Mouse (Mus musculus) neural tube, postnatal 0 days (tissue): ENCODE results near the gene Mroh8. TPM values are rescaled to one million over a fixed set of nuclear protein-coding genes. Genes with fewer than 3 reads are reported as not detected.

Experiments used
- polyA plus RNA-seq: library from polyadenylated mRNA; unstranded; fragments of >200 nt; fragmentation: Nextera tagmentation; extraction: Ambion mirVana; gene quantifications from 2 replicates; pipeline ENCODE4 v1.2.1, GENCODE M21; 2015

Mroh8 gene
- 0.35 and 0.42 TPM in 2 replicates for polyA plus RNA-seq

GRCm38 (mm10) chr2:157279416-157279800, at the start of gene Mroh8:
Gene Mroh8, minus strand, starts transcription at chr2:157279549.

GRCm38 (mm10) chr2:157278717-157279415, 483 bp downstream of the Mroh8 start, which contains the start of gene Rpn2:
Gene Rpn2, plus strand, starts transcription at chr2:157279017.

GRCm38 (mm10) chr2:157204366-157205218, 74.8 kb downstream of the Mroh8 start, which contains the start of gene Rbl1:
Gene Rbl1, minus strand, starts transcription at chr2:157204534.

Other genes with a start within 250 kb of the Mroh8 start
- 3.2 and 4.2 TPM in 2 replicates for gene Soga1, start 200.3 kb downstream of the Mroh8 start, polyA plus RNA-seq
- 0.36 and 0.41 TPM in 2 replicates for gene Tldc2, start 192.5 kb downstream of the Mroh8 start, polyA plus RNA-seq
- 11.5 and 13.9 TPM in 2 replicates for gene Samhd1, start 144.3 kb downstream of the Mroh8 start, polyA plus RNA-seq
- 4.0 and 5.4 TPM in 2 replicates for gene Rbl1, start 75.0 kb downstream of the Mroh8 start, polyA plus RNA-seq
- gene Rpn2, start 532 bp downstream of the Mroh8 start, polyA plus RNA-seq, result 187 and 193 TPM in 2 replicates
- gene Ghrh, start 68.0 kb upstream of the Mroh8 start, polyA plus RNA-seq, result 0.52 and 0.68 TPM in 2 replicates
- 133 and 140 TPM in 2 replicates for gene Manbal, start 88.0 kb upstream of the Mroh8 start, polyA plus RNA-seq
- 26.0 and 27.0 TPM in 2 replicates for gene Src, start 138.9 kb upstream of the Mroh8 start, polyA plus RNA-seq